Mouse (Mus musculus) heart, adult 11 months (tissue): ENCODE data around the gene Asb13.
A peak's percentile ranks its signal among the peaks of the same experiment; 100 is the strongest.

ENCODE experiments used
- DNase-seq: peaks from one replicate; pipeline ENCODE4 v3.0.0; 2022

Asb13 gene

GRCm38 (mm10) chr13:3665308-3665723, 31.5 kb downstream of the Asb13 start:
- peak; percentile 95 for DNase-seq

GRCm38 (mm10) chr13:3667288-3667873, 33.5 kb downstream of the Asb13 start:
- peak; percentile 64 for DNase-seq

- DNase-seq = peak; percentile 42
Measured at GRCm38 (mm10) chr13:3668068-3668467, 34.2 kb downstream of the Asb13 start.

- DNase-seq = peak; percentile 83
Measured at GRCm38 (mm10) chr13:3669611-3670010, 35.8 kb downstream of the Asb13 start.

- DNase-seq = peak; percentile 96
Measured at GRCm38 (mm10) chr13:3670039-3670438, 36.2 kb downstream of the Asb13 start.

- DNase-seq = peak; percentile 60
Measured at GRCm38 (mm10) chr13:3673151-3673550, 39.3 kb downstream of the Asb13 start.

GRCm38 (mm10) chr13:3673622-3674021, 39.8 kb downstream of the Asb13 start:
- peak; percentile 93 for DNase-seq

- peak; percentile 90 for DNase-seq
Measured at GRCm38 (mm10) chr13:3675855-3676254, 42.0 kb downstream of the Asb13 start.

GRCm38 (mm10) chr13:3679098-3679497, 45.3 kb downstream of the Asb13 start:
- peak; percentile 8 for DNase-seq

GRCm38 (mm10) chr13:3686306-3686705, 52.5 kb downstream of the Asb13 start:
- peak; percentile 30 for DNase-seq

GRCm38 (mm10) chr13:3694599-3695343, 60.9 kb downstream of the Asb13 start:
- peak; percentile 95 for DNase-seq

- peak; percentile 60 for DNase-seq
Measured at GRCm38 (mm10) chr13:3696977-3697735, 63.3 kb downstream of the Asb13 start.

- DNase-seq = no peak
Measured at GRCm38 (mm10) chr13:3700752-3701151, 66.9 kb downstream of the Asb13 start.
